Mouse (Mus musculus) urinary bladder, postnatal 14 days (tissue): ENCODE measurements around the gene Ctxn2.
"Not testable (repeated sequence)": the region's sequence is repeated elsewhere in the genome, so short reads cannot be mapped to it uniquely, and the experiment has no call there.

Experiments used
- DNase-seq: peaks from one replicate; pipeline ENCODE4 v3.0.0; 2021; ENCODE audit warnings: low spot score

The Ctxn2 gene

GRCm38 (mm10) chr2:125135903-125136811, at the start of gene Ctxn2:
TSS of gene Ctxn2 (plus strand) at chr2:125136692.
- peak; percentile 84 for DNase-seq

GRCm38 (mm10) chr2:125088757-125089156, 47.7 kb upstream of the Ctxn2 start:
- DNase-seq: no peak

GRCm38 (mm10) chr2:125092123-125092522, 44.4 kb upstream of the Ctxn2 start:
- DNase-seq: not testable (repeated sequence)

- DNase-seq: not testable (repeated sequence)
These were observed 32.0 kb upstream of the Ctxn2 start for GRCm38 (mm10) chr2:125104491-125104890.

GRCm38 (mm10) chr2:125106536-125106935, 30.0 kb upstream of the Ctxn2 start:
- DNase-seq: not testable (repeated sequence)

GRCm38 (mm10) chr2:125119381-125120110, 16.9 kb upstream of the Ctxn2 start:
- DNase-seq: no peak

GRCm38 (mm10) chr2:125122288-125122623, 14.2 kb upstream of the Ctxn2 start:
- no peak for DNase-seq

GRCm38 (mm10) chr2:125122624-125123476, 13.6 kb upstream of the Ctxn2 start:
- DNase-seq: peak; percentile 37

- DNase-seq: peak; percentile 84
These were observed 13.0 kb upstream of the Ctxn2 start, which contains the start of gene Myef2 for GRCm38 (mm10) chr2:125123477-125123852. TSS of gene Myef2 (minus strand) at chr2:125123661.

- DNase-seq: no peak
These were observed 10.7 kb upstream of the Ctxn2 start for GRCm38 (mm10) chr2:125125824-125126223.

- DNase-seq: no peak
These were observed 9.7 kb upstream of the Ctxn2 start for GRCm38 (mm10) chr2:125126792-125127191.

GRCm38 (mm10) chr2:125134113-125134512, 2.4 kb upstream of the Ctxn2 start:
- DNase-seq: no peak

GRCm38 (mm10) chr2:125136846-125137245, 354 bp downstream of the Ctxn2 start:
- no peak for DNase-seq

GRCm38 (mm10) chr2:125142336-125142735, 5.8 kb downstream of the Ctxn2 start:
- DNase-seq: no peak

GRCm38 (mm10) chr2:125152388-125152787, 15.9 kb downstream of the Ctxn2 start, which contains the start of gene Slc12a1:
TSS of gene Slc12a1 (plus strand) at chr2:125152505.
- DNase-seq: no peak

GRCm38 (mm10) chr2:125154294-125154693, 17.8 kb downstream of the Ctxn2 start:
- DNase-seq: no peak

- no peak for DNase-seq
These were observed 19.0 kb downstream of the Ctxn2 start for GRCm38 (mm10) chr2:125155504-125155903.

GRCm38 (mm10) chr2:125162012-125162470, 25.5 kb downstream of the Ctxn2 start:
- no peak for DNase-seq

- DNase-seq: no peak
These were observed 41.8 kb downstream of the Ctxn2 start for GRCm38 (mm10) chr2:125178225-125178798.

GRCm38 (mm10) chr2:125187904-125188303, 51.4 kb downstream of the Ctxn2 start:
- DNase-seq: no peak

GRCm38 (mm10) chr2:125189197-125189596, 52.7 kb downstream of the Ctxn2 start:
- DNase-seq: peak; percentile 55

- DNase-seq: no peak
These were observed 56.4 kb downstream of the Ctxn2 start for GRCm38 (mm10) chr2:125192905-125193304.
